Mouse (Mus musculus) forebrain, embryonic 14.5 days (tissue): Measurements from ENCODE around the gene Ubc. TPM values are rescaled to one million over a fixed set of nuclear protein-coding genes. Genes with fewer than 3 reads are reported as not detected.
"Not testable (repeated sequence)": the region's sequence is repeated elsewhere in the genome, so short reads cannot be mapped to it uniquely, and the experiment has no call there.

Source experiments
- ATAC-seq: fragments of 200-750 bp; cut with Nextera tagmentation; 2 replicates; pipeline ENCODE4 v1.8.0; 2017; ENCODE audit warnings: mild to moderate bottlenecking, moderate library complexity
- DNase-seq: peaks from one replicate; pipeline ENCODE4 v3.0.0-alpha.2; 2015; ENCODE audit warnings: low spot score
- H3K27ac ChIP-seq: fragments of 300-500 bp; sonication (generic); 2 replicates; pipeline ENCODE4 v1.5.1; 2014; ENCODE audit warnings: low read depth, mild to moderate bottlenecking, control low read depth, low read length, moderate library complexity
- H3K27me3 ChIP-seq: fragments of 300-500 bp; sonication (generic); replicated peaks from 2 replicates; pipeline ENCODE4 v1.6.1; 2014; ENCODE audit warnings: low read length, control low read depth, mixed read lengths; ENCODE audit not compliant: control insufficient read depth, insufficient read depth
- H3K36me3 ChIP-seq: fragments of 300-500 bp; sonication (generic); 2 replicates; pipeline ENCODE4 v1.6.1; 2014; ENCODE audit warnings: low read length, control low read depth; ENCODE audit not compliant: control insufficient read depth, insufficient read depth
- H3K4me1 ChIP-seq: fragments of 300-500 bp; sonication (generic); 2 replicates; pipeline ENCODE4 v1.6.1; 2014; ENCODE audit warnings: antibody characterized with exemption, low read length, control low read depth; ENCODE audit not compliant: control insufficient read depth, insufficient read depth
- H3K4me2 ChIP-seq: fragments of 300-500 bp; sonication (generic); 2 replicates; pipeline ENCODE4 v1.6.1; 2014; ENCODE audit warnings: mild to moderate bottlenecking, control low read depth, low read length
- H3K4me3 ChIP-seq: fragments of 300-500 bp; sonication (generic); 2 replicates; pipeline ENCODE4 v1.5.1; 2014; ENCODE audit warnings: low read depth, low read length, control low read depth
- H3K9ac ChIP-seq: fragments of 300-500 bp; sonication (generic); 2 replicates; pipeline ENCODE4 v1.6.1; 2014; ENCODE audit warnings: mild to moderate bottlenecking, low read length, control low read depth, moderate library complexity
- H3K9me3 ChIP-seq: fragments of 300-500 bp; sonication (generic); replicated peaks from 2 replicates; pipeline ENCODE4 v1.6.1; 2016; ENCODE audit warnings: low read length, control low read depth, mixed read lengths; ENCODE audit not compliant: control insufficient read depth
- WGBS: fragments of 180-500 bp; shearing (Covaris S2); extraction: QIAGEN DNeasy Blood & Tissue Kit; methylation state at CpG from one replicate; pipeline ENCODE4 v1.1.7; 2014; 5-methylcytosine and 5-hydroxymethylcytosine counted together
- polyA plus RNA-seq: library from polyadenylated mRNA; unstranded; fragments of >200 nt; fragmentation: Nextera tagmentation; extraction: Ambion mirVana; gene quantifications from 2 replicates; pipeline ENCODE4 v1.2.1, GENCODE M21; 2014

Gene Ubc
- polyA plus RNA-seq, 1 experiment from 2014 or later, result 981 TPM

DNA sequence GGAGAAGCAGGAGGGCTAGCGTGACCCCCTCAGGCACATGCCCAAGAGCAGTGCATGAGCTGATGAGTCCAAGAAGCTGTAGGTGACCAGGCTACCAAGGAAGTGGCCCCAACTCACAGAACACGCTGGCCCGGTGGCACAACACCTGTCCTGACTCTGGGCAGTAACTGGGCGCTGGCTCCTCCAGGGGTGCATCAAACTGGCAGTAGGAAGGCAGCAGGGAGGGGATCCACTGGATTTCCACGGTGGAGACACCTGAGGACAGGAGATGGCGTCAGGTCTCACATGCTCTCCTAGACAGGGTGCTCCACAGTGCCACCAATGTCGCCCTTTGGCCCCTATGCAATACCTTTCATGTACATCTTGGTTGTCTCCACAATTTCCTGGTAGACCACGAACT is 26.2 kb upstream of the Ubc start:
- Histone ChIP-seq H3K4me2 (no peak overlapping the region), H3K9me3 (no peaks in the 10 kb centered on the region), H3K36me3 (peaks cover 79% of the 10 kb centered on the region), H3K9ac (no peak overlapping the region), H3K27ac (no peak overlapping the region), H3K4me3 (no peak overlapping the region), H3K27me3 (no peaks in the 10 kb centered on the region), H3K4me1 (no peaks in the 10 kb centered on the region)
- ATAC-seq (no peak), DNase-seq (no peak)
- whole genome bisulfite sequencing, result 95% methylated on average over 8 of the region's 8 CpGs

DNA sequence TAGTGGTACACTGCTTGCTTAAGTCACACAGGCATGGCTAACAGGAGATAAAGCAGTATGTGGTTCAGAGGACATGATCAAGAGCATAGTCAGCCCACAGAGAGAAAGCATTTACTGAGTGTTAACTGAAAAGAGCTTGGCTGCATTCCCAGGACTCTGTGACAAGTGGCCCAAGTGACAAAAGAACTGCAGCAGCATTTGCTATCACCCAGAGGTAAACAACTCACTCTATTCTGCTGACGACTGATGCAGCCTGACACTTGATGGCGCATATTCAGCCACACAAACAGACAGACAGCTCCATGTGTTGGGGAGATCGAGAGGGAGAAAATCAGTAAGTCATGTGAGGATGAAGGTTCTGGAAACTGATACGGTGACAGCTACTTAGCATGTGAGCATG is 23.8 kb upstream of the Ubc start:
- no peak for ATAC-seq
- no peak overlapping the region for H3K4me2 ChIP-seq
- H3K9me3 ChIP-seq, result no peaks in the 10 kb centered on the region
- H3K4me1 ChIP-seq, result no peaks in the 10 kb centered on the region
- peak overlapping the region; percentile 33; the same call in 1 of the 2 replicates for H3K27ac ChIP-seq
- H3K27me3 ChIP-seq, result no peaks in the 10 kb centered on the region
- no peak overlapping the region for H3K4me3 ChIP-seq
- 45% methylated on average over 4 of the region's 4 CpGs for WGBS
- peaks cover 55% of the 10 kb centered on the region for H3K36me3 ChIP-seq
- DNase-seq, result peak; percentile 48
- H3K9ac ChIP-seq, result no peak overlapping the region

DNA sequence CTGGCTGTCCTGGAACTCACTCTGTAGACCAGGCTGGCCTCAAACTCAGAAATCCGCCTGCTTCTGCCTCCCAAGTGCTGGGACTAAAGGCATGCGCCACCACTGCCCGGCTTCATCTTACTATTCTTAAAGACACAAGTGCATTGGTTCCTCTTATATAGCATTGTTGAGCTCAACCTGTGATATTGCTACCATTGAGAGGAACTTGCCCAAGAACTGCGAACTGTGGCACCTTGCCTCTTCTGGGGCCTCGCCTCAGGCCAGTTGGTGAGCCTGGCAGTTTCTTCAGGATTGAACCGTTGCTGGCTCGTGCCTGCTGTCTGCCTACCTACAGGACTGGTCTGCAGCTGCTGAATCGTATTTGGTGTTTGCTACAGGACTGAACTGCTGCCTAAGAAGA is 22.5 kb upstream of the Ubc start:
- not testable (repeated sequence) for H3K4me3 ChIP-seq, H3K9ac ChIP-seq, H3K27me3 ChIP-seq, ATAC-seq, H3K4me2 ChIP-seq, H3K27ac ChIP-seq, DNase-seq, H3K9me3 ChIP-seq, H3K4me1 ChIP-seq
- peaks cover 43% of the 10 kb centered on the region for H3K36me3 ChIP-seq
- WGBS, result 90% methylated on average over 8 of the region's 8 CpGs

DNA sequence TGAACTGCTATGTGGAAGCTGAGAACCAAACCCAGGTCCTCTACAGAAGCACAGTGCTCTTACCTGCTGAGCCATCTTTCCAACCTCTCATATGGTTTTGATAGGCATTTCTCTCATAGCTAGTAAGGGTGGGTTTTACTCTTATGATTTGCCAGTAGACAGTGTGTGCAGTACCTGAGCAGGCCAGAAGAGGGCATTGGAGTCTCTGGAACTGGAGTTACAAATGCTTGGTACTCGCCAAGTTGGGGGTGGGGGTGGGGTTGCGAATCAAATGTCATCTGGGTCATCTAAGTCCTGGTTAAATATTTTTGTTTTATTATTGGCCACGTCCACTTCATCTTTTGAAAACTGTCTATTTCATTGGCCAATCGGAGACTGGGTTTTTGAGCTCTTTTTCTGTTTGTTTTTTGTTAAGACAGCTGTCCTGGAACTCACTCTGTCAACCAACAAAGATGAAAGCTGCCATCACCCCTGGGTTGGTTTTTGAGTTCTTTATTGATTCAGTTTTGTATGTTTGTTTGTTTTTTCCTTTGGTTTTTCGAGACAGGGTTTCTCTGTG is 22.0 kb upstream of the Ubc start:
- Histone ChIP-seq H3K9me3 (no peaks in the 10 kb centered on the region), H3K9ac (no peak overlapping the region), H3K4me1 (0 out of 2 replicates have a peak, but pooled peaks cover 3% of the 10 kb centered on the region), H3K27ac (no peak overlapping the region), H3K36me3 (peaks cover 38% of the 10 kb centered on the region), H3K27me3 (no peaks in the 10 kb centered on the region), H3K4me2 (no peak overlapping the region), H3K4me3 (no peak overlapping the region)
- ATAC-seq (no peak), DNase-seq (peak; percentile 59)
- WGBS, result 65% methylated on average over 5 of the region's 5 CpGs

DNA sequence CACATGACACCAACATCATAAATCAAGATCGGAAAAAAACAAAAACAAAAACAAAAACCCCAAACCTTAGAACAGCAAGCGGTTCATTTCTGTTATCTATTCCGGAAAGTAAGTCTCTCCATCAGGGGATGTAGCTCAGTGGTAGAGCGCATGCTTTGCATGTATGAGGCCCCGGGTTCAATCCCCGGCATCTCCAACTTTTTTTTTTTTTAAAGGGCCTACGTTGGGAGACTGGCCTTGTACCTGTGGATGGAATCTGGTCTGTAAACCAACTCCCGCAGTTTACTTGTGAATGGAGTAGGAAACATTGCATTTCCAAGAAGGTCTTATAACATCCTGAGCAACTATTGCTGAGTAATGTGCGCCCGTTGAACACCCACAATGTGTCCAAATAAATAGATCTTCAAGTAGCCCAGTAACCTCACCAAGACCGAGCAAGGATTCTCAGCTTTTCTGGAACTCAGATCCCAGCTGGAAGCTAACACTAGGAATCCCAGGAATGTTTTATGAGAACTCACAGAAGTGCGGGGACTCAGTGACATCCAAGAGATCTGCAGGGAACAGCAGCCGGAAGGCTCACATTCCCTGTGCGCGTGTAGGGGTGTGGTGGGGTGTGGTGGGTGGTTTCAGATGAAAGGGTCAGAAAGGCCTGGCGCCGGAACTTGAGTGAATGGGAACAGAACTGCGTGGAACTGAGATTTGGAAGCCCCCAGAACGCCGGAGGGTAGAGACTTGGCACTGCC is 19.5 kb upstream of the Ubc start:
- 11% methylated on average over 20 of the region's 20 CpGs for whole genome bisulfite sequencing
- no peak overlapping the region for H3K27ac ChIP-seq
- DNase-seq, result peak; percentile 72

DNA sequence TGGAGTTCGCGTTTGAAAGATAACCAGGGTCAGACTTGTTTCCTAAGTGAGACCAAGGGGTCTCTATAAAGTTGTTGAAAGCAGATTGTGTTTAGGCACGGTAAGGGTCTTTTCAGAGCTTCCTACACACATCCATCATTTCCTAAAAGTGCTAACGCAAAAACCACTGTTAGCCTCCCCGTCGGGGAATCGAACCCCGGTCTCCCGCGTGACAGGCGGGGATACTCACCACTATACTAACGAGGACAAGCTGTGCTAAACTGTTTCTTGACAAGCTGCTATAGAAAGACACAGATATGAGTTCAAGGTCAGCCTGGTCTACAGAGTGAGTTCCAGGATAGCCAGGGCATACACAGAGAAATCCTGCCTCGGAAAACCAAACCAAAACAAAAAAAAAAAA is 18.8 kb upstream of the Ubc start:
- no peak overlapping the region for H3K27ac ChIP-seq
- ATAC-seq (peak; percentile 27), DNase-seq (peak; percentile 89)
- no peaks in the 10 kb centered on the region for H3K27me3 ChIP-seq
- H3K9me3 ChIP-seq, result no peaks in the 10 kb centered on the region
- H3K4me3 ChIP-seq, result peak overlapping the region; percentile 4; the same call in 1 of the 2 replicates
- peaks cover 8% of the 10 kb centered on the region for H3K36me3 ChIP-seq
- 0 out of 2 replicates have a peak, but pooled peaks cover 7% of the 10 kb centered on the region for H3K4me1 ChIP-seq
- under 1% methylated on average over 13 of the region's 13 CpGs for WGBS
- H3K4me2 ChIP-seq, result peak overlapping the region; percentile 14
- H3K9ac ChIP-seq, result no peak overlapping the region

More for the DNA sequence above, 19.5 kb upstream of the Ubc start:
- H3K36me3 ChIP-seq, result peaks cover 13% of the 10 kb centered on the region
- H3K9ac ChIP-seq, result no peak overlapping the region
- H3K4me2 ChIP-seq, result peak overlapping the region; percentile 14
- H3K27me3 ChIP-seq, result no peaks in the 10 kb centered on the region
- peak overlapping the region; percentile 4; the same call in 1 of the 2 replicates for H3K4me3 ChIP-seq
- ATAC-seq, result no peak
- H3K9me3 ChIP-seq, result no peaks in the 10 kb centered on the region
- 0 out of 2 replicates have a peak, but pooled peaks cover 7% of the 10 kb centered on the region for H3K4me1 ChIP-seq

DNA sequence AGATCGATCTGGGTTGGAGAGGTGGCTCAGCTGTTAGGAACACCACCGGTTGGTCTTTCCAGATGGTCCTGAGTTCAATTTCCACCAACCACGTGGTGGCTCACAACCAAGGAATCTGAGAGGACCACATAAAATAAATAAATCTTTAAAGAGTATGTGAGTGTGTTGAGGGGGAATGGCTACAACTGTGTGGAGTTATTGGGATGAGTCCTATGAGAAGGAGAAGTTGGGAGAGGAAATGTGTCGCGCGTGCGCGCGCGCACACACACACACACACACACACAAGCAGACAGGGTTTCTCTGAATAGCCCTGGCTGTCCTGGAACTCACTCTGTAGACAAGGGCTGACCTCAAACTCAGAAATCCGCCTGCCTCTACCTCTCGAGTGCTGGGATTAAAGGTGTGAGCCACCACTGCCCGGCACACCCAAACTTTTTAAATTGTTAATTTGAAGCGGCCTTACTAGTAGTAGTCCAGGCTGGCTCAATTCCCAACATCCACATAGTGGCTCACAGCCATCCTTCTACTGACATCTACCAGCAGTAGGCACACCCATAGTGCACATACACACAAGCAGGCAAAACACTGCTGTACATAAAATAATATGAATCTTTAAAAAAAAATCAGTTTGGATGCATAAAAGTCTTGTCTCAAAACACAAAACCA is 18.0 kb upstream of the Ubc start:
- Histone ChIP-seq H3K36me3 (no peaks in the 10 kb centered on the region), H3K9ac (no peak overlapping the region), H3K27ac (no peak overlapping the region), H3K27me3 (no peaks in the 10 kb centered on the region), H3K4me2 (no peak overlapping the region), H3K4me1 (0 out of 2 replicates have a peak, but pooled peaks cover 7% of the 10 kb centered on the region), H3K9me3 (no peaks in the 10 kb centered on the region), H3K4me3 (no peak overlapping the region)
- no peak for DNase-seq
- no peak for ATAC-seq
- WGBS, result 73% methylated on average over 14 of the region's 14 CpGs

DNA sequence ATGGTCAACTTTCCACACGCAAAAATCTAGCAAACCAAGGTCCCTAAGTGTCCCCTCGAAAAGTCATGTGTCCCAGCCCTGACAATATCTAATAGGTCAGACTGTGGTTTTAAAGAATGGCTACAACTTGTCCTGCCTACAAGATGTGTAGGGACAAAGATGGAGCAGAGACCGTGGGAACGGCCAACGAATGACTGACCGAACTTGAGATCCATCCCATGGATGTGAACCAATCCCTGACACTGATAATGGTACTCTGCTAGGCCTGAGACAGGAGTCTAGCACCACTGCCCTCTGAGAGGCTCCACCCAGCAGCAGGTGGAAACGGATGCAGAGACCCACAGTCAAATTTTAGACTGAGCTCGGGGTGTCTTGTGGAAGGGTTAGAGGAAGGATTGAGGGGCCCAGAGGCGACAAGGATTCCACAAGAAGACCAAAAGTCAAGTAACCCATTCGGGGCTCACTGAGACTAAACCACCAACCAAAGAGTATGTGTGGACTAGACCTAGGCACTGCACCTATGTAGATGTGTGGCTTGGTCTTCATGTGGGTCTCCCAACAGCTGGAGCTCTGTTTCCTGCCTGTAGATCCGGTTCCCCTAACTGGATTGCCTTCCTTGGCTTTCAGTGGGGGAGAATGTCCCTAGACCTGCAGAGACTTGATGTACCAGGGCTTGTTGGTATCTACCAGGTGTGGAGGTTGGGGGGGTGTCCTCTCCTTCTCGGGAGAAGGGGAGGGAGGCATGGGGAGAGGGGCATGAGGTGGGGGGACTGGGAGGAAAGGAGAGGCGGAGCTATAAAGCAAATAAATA is 17.2 kb upstream of the Ubc start:
- peak overlapping the region; percentile 48 for H3K4me3 ChIP-seq
- H3K27me3 ChIP-seq, result no peaks in the 10 kb centered on the region
- peak overlapping the region; percentile 71 for H3K4me2 ChIP-seq
- WGBS, result 58% methylated on average over 13 of the region's 13 CpGs
- H3K36me3 ChIP-seq, result no peaks in the 10 kb centered on the region
- H3K9ac ChIP-seq, result peak overlapping the region; percentile 70; the same call in 1 of the 2 replicates
- ATAC-seq (no peak), DNase-seq (no peak)
- H3K9me3 ChIP-seq, result no peaks in the 10 kb centered on the region
- H3K27ac ChIP-seq, result peak overlapping the region; percentile 86
- H3K4me1 ChIP-seq, result 0 out of 2 replicates have a peak, but pooled peaks cover 7% of the 10 kb centered on the region
